Mouse (Mus musculus): Measurements from ENCODE around the gene Tacc3.

Gene Tacc3

DNA sequence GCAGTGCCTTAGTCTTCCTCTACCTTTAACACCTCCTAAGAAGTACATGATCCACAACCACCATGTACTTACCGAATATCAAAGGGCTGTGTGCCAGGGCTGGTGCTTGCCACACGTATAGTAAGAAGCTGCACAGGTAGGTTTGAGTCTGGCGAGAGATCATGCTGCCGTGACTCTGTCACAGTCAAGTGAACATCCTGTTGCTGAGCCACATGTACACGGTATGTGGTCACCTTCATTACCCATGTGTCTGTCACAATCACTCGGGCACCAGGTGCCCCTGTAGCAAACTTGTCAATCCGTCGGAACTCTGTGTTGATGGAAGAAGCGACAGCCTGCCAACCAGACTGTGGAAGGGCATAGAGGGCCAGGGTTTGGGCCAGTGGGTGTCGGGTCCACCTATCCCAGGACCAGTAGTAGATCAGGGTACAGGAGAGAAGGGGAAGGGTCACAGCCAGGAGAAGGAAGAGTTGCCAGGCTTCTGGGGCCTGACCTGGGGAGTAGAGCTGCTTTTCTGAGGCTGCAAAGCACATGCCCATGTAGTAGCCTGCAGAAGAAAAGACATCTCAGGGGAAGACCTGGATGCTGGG is 2.6 kb upstream of the Tacc3 start:
- no peak for DNase-seq (ENCODE audit: low read depth, low spot score)

DNA sequence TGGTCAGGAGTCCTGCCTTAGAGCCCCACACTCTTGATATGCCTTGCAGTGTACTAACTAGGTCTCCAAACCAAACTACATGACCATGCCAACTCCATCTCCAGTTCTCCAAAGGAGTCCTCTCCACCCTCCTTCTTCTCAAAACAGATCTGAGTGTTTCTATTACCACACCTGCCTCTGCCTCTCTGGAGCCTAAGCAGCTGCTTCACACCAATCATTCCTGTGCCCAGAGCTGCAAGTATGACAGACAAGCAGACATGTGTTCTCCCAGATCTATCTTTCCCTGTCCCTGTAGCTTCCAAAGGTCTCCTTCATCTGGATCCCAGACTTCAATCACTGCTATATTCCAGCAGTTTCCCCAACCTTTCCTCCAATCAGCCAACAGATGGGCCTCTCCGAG is 1.2 kb upstream of the Tacc3 start:
- no peak for DNase-seq (ENCODE audit: low read depth, low spot score)

DNA sequence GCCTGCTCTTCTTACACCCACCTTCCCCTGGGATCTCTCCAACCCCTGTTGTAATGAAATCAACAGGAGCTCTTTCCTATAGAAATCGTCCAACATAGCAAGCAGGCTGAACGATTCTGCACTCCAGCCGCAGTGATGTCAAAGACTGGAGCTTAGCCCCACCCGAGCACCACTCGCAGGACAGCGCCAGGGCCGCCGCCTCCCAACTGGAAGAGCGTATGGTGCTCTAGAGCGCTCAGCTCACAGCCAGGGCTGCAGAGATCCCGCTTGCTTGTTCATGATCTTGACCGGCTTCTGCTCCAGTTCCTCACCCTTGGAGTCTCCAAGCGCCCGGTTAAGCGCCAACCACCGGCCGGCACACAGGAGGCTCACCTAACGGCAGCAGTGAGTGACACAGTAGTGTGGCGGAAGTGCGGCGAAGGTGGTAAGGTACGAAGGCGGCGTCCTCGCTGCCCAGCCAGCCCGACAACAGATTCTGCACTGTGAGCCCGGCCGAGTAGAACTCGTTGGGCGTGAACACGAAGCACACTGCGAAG is 609 bp upstream of the Tacc3 start:
- no peak for DNase-seq (ENCODE audit: low read depth, low spot score)

DNA sequence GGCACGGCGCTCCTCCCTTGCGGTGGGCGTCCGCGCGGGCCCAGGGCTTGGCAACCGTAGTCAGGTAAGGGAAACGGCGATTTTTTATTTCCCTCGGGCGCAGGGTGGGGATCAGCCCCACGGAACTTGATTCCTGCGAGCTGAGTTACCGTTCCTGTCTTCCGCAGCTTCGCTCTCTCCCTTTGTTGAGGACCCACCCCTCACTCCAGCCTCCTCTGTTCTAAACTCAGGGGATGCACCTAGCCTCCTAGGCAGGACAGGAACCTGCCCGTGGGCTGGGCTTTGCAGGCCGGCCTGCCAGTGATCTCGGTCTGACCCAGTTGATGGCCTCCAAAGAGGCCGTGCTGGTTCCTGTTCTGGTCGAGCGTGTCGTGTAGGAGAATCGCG is 729 bp downstream of the Tacc3 start:
- DNase-seq (ENCODE audit: low read depth, low spot score): no peak

DNA sequence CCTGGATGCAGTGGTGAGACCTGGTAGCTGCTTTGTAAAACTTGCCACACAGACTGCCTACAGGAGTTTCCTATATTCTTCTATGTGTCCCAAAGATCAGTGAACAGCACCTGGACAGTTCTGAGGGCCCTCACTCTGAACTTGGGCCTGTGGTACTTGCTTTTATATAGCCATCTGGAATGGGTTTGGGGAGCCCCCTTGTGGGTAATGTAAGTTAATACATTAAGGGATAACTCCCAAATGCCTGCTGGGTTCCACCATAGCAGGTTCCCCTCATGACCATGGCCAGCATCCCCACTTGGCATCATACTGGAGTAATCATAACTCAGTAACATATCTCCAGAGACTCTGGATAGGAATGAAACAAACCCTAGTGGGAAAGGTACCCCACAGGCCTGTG is 10.3 kb downstream of the Tacc3 start:
- DNase-seq (ENCODE audit: low read depth, low spot score): no peak

DNA sequence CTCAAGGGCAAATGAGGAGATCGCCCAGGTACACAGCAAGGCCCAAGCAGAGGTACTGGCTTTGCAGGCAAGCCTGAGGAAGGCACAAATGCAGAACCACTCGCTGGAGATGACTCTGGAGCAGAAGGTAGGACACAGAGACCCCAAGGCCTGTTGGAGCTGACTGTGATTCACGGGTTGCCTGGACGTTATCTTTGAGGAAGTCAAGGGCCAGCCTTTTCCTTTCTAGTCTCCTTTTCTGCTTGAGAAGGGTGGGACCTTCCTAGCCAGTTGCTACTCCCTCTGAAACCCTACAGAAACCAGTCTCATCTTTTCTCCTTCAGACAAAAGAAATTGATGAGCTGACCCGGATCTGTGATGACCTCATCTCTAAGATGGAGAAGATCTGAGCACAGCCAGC is 13.7 kb downstream of the Tacc3 start:
- DNase-seq (ENCODE audit: low read depth, low spot score): no peak

DNA sequence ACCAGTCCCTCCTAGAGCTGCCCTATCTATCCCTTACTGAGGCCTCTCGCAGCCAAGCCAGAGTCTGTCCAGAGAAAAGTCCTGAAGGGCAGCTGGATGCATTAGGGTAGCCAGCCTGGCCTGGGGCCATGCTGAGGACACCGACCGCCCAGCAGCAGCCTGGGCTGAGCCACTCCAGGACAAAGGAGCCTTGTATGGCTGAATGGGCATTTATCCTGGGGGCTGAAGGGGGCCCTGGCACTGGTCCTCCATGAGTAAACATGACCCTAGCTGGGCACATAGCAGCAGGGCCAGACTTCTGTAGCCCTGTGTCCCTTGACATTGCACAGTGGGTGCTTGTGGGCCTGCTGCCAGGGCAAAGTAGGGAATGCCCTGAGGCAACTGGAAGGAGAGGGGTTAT is 16.5 kb downstream of the Tacc3 start:
- no peak for DNase-seq (ENCODE audit: low read depth, low spot score)

DNA sequence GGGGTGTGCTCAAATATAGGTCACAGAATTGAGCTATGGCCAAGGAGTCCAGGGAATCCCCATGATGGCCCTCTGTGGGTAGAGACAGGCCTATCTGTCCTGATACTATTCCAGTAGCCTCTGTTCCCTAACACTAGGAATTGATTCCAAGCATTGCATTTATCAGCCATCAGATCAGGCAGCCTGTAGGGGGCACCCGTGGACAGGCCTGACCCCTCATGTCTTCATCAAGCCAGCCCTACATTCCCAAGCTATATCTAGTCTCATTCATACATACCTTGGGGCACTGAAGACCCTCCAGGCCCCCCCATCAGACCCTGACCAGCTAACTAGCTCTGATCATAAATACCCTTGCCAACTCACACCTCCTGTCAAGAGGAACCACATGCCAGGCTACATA is 18.0 kb downstream of the Tacc3 start:
- DNase-seq (ENCODE audit: low read depth, low spot score): peak; percentile 51

DNA sequence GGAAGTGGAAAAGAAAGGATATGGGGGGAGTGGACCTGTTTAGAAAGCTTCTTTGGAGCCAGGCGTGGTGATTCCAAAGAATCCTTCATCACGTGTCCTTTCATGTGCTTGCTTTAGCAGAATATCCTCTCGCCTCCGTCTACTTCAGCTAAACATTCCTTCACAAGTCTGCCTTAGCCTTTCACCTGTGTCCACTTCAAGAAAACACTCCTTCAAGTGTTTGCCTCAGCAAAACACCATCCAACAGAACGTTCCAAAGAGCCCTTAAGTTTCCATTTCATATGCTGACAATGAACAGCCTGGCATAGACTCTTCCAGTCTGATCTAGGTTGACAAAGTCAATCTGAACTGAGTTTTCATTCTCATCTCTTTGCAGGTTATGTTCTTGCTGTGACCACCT is 20.3 kb downstream of the Tacc3 start:
- DNase-seq (ENCODE audit: low read depth, low spot score): no peak

DNA sequence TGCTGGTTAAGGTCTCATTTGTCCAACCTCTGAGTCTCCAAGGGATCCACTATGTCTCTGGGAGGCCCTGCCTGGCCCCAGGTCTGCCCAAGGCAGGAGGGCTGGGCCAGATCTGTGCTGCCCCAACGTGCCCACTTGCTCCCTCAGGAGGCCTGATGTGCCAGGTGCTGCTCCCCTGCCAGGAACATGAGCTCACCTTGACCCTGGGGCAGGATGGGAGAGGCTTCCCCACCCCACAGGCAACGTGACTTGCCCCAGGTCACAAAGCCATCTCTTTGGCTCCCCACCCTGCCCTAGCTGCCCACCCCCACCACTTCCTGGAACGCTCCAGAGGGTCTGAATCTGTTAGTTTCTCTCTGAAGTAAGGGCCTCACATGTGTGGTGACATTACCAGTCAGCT is 23.1 kb downstream of the Tacc3 start:
- no peak for DNase-seq (ENCODE audit: low read depth, low spot score)

DNA sequence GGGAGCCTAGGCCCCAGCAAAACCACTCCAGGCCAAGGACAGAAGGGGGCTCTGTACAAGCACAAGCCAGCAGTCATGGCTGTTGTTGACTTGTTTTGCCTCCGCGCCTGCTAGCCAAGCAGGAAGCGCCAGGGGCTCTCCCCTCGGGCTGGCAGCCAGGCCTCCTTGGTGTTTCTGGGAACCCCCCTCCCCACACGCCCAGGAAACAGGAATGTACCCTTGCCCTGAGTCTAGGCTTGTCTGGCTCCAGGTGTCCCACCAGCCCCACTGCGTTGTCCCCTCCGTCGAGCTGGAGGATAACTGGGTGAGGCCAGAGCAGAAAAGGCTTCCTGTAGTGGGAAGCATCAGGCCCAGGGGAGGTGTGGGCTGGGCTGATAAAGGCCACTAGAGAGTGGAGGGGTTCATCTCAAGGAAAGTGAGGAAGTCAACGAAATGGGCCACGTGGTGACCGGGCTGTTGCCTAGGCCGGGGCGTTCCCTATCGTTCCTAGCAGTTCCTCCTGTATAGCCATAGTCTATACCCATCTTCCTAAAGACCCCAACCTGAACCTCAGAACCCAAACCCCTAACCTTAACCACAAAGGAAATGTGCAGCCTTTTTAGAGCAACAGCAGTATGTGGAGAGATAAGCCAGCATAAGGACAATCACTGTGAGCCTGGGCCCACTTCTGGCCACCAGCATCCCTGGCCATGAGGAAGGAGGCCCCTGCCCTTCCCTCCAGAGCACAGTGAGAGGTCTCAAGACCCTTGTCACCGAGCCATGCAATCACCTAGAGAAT is 23.9 kb downstream of the Tacc3 start:
- no peak for DNase-seq (ENCODE audit: low read depth, low spot score)

DNA sequence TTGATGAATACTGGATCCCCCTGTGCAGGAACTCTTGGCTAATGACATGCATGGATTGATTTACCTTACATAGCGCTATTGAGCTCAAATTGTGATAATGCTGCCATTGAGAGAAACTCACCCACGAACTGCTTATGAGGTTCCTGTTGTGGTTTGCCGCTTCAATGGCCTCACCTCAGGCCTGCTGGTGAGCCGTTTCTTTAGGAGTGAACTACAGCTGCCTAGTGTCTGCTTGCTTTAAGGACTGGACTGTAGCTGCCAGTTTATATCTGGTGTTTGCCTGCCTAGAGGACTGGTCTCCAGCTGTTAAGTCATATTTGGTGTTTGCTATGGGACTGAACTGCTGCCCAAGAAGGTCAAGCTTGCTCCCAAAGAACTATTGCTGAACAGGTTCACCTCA is 25.0 kb downstream of the Tacc3 start:
- no peak for DNase-seq (ENCODE audit: low read depth, low spot score)

DNA sequence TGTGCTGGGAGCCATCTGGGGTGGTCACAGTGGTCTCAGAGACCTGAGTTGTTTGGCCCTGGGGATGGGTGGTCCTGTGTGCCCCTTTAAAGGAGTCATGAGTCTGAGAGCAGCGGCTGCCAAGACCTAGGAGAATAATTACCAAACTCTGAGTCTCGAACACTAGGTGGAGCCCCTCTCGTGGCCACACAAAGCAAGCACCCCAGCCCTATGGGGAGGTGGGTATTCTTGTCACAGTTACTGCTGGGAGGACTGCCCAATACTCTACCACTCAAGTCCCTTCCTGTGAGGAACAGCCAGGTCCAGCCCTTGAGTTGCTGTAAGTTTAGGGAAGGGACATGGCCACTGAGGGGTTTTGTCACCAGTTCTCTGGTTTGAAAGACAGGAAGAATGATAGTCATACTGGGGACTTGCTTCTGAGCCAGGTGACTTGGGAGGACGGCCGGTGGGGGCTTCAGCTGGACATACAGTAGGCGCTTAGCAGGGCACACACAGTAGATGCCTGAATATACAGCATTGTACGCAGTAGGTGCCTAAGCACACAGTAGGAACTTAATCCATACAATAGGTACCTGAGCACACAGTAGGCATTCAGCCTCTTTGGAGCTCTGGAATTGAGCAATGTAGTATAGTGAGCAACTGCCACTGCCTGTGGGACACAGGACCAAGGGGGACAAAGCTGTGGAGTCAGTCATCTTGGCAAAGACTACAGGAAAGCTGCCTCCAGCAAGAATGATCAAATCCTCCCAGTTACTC is 26.1 kb downstream of the Tacc3 start:
- peak; percentile 39 for DNase-seq (ENCODE audit: low read depth, low spot score)

DNA sequence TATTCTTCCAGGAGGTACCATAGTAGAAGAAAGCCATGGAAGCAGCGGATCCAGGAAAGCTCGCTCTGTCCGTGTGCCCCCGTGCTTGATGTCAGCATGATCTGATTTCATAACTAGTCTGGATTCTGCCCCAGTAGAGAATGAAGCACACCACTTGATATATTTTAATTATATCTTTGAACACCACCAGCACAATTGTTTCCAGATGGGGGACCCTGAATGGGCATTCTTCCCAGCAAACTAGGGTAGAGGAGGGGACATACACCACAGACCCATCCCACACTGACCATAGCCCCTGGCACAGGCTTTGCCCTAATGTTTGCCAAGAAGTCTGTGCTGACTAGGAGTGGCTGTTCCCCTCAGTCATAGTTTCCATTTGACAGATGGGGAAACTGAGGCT is 27.0 kb downstream of the Tacc3 start:
- DNase-seq (ENCODE audit: low read depth, low spot score): no peak

DNA sequence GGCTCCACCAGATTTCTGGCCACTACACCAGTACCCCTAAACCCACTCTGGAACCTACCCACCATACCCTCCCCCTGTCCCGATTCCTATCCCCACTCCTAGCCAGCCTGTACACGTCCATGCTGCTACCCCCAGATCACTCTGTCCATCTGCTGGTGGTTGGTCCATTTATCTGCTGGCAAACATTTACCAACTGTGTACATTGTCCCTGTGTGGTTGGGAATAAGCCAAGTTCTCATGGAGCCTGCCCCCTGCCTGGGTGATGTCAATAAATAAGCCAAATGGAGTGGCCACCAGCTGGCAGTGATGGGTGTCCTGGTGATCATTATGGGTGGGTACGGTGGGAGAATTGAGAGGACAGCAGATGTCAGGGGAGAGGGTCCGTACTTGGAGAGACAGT is 29.2 kb downstream of the Tacc3 start:
- DNase-seq (ENCODE audit: low read depth, low spot score): no peak

DNA sequence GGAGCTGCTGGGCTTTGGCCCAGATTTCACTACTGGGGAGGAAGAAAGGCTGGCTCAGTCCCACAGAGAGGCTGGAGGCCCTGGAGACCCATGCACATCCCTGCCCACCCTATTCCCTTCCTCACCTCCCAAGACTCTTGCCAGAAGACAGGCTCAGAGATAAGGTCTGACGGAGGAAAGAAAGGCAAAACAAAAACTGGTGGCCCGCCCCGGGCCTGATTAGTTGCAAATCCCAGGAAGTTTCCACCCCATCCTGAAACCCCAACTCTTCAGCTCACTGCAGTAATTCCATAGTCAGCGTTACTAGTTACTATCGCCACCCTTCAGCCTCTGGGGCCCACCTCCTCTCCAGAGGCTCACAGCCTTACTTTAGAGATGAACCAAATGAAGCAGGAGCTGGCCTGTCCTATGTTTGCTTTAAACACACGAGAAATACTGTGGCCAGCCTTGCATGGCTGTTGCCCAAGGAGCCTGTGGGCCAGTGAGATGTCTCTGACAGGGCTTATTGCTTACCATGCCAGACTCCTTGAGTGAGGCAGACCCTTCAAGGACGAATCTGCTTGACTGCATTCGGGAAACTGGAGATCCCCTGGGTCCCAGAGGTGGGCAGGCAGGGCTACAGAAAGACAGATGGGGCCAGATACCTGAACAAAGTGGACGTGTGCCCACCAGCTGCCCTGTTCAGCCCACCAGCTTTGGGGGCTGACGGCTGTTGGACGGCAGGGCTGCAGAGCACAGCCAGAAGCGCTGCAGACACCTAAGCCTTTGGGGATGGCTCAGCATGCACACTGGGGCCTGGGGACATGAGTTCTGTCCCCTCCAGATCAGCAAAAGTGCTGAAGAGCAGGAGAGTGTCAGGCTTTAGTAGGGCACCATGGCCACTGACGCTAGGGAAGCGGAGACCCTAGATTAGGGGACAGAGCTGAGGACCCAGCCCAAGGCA is 30.6 kb downstream of the Tacc3 start:
- DNase-seq (ENCODE audit: low read depth, low spot score): no peak

DNA sequence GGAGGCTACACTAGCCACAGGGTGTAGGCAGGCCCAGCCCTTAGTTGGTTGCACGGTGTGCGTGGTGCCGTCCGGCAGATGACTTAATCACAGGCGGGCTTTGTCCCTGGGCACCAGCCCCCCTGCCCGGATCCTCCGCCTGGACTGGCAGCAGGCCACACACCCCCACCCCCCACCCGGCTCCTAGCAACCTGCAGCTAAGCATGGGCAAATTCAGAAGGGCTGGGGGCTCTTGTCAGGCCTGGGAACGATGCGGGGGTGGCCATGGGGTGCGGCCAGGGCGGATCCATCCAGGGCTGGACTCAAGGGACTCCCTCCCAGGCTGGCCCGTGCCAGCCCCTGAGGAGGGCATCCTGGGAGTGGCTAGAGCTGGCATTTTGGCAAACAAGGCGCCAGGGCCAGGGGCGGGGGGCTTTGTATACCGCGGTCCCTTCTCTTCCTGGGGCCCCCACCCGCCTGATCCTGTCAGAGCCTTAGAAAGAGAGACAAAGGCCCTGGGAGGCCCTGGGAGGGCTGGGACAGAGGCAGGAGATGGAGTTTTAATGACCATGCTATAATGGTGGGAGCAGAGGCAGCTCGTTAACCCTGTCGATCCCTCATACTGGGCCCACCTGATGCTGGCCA is 31.4 kb downstream of the Tacc3 start:
- peak; percentile 16 for DNase-seq (ENCODE audit: low read depth, low spot score)

DNA sequence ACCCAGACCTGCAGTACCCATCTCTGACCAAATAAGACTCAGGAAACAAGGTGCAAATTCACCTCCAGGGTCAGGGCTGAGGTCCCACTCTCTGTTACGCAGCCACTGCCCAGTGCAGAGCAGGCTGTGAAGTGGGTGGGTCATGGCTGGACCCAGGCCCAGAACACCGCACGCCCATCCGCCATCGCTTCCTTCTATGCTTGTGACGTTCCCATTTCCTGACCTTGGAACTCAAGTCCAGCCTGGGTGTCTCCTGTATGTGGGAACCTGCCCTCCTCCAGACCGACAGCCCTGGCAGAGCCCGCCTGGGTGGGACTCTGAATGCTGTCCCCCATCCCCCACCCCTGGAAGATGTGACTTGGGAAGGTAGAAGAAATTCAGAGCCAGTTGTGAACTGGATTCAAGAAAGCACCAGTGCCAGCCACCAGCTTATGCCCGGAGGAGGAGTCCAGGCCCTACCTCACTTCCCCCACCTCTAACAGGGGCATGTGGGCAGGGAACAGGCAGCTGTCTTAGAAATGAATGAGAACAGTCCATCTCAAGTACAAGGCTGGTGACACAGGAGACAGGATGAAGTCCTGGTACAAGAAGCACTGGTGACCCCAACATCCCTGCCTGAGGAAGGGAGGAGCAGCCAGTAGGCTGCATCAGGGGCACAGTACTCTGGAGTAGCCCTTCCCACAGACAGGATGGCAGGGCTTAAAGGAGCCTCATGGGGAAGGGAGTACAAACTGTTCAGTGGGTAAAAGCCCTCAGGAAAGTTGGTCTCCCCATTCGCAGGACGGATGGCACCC is 32.1 kb downstream of the Tacc3 start:
- no peak for DNase-seq (ENCODE audit: low read depth, low spot score)

DNA sequence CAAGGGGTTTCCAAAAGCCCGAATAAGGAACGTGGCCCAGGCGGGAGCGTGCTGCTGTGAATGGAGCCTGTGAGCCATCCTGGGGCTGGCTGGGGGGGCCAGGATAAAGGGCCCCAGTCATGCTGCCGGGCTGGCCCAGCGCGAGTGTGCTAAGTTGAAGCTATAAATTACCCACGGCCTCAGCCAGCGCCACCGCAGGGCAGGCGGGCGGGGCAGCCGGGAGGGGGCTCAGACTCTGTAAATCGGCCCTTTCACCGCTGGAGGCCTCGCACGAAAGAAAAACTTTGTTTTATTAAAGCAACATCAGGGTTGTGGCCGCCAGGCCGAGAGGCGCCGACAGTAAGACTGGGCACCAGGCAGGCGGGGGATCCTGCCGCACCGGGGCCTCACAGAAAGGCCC is 34.5 kb downstream of the Tacc3 start:
- peak; percentile 70 for DNase-seq (ENCODE audit: low read depth, low spot score)

DNA sequence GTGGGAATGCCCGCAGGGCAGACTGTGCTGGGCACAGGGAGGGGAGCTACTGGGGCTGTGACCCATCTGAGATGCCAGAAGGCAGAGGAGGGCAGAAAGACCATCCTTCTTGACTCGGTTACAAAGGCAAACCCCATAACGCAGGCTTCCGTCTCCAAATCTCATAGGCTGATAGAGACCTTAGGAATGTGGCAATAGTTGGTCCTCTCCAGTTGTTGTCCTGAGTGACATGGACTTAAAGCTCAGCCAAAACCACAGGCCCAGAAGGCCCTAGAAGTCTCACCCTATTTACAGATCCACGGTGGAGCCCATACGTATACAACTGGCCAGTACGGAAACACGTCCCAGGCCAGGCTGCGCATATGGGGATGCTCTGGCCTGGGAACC is 36.5 kb downstream of the Tacc3 start:
- no peak for DNase-seq (ENCODE audit: low read depth, low spot score)
